Mouse (Mus musculus) effector memory CD4-positive, alpha-beta T cell, adult 7 months (primary cell): ENCODE results near the gene Eif2a. TPM values are rescaled to one million over a fixed set of nuclear protein-coding genes. Genes with fewer than 3 reads are reported as not detected.

Experiments
- polyA plus RNA-seq: library from polyadenylated mRNA; unstranded; fragments of 100-300 nt; shearing (Covaris generic); gene quantifications from one replicate; pipeline ENCODE4 v1.2.1, GENCODE M21; 2017

Gene Eif2a
- polyA plus RNA-seq, result 25.7 TPM

DNA sequence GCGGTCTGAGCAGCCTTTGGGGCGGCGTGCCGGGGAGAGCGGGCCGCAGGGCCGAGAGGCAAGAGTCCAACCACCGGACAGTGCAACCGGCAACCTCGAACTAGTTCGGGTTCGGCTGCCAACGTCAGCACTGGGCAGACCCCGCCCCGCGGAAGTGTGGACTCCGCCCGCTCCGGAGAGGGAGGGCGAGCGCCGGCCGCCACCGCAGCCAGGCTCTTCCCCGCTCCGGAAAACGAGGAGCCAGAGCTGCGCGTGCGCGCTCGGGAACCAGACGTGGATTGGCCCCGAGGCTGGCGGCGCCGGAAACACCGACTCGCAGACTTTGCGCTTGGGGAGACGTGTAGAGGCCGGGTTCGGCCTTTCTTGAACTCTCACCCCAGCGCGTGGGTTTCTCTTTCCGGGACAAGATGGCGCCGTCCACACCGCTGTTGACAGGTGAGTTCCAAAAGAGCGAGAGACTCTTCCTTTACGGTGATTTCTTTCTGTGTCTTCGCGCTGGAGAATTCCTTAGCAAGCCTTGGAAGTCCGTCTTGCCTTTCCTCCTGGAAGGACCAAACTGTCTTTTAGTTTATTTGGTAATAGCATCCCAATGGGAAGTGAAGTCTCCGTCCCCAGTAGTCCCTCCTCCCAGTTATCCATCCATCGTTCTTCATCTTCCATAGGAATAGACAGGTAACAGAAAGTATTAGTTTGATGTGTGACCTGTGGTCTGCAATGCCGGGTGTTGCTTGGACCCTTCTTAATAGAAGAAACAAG, at the start of gene Eif2a, which contains the start of gene Serp1:
Eif2a (plus strand) TSS at position 170 of the 756 bp plus-strand sequence.
Serp1 (minus strand) TSS at position 241 of the 756 bp plus-strand sequence.

DNA sequence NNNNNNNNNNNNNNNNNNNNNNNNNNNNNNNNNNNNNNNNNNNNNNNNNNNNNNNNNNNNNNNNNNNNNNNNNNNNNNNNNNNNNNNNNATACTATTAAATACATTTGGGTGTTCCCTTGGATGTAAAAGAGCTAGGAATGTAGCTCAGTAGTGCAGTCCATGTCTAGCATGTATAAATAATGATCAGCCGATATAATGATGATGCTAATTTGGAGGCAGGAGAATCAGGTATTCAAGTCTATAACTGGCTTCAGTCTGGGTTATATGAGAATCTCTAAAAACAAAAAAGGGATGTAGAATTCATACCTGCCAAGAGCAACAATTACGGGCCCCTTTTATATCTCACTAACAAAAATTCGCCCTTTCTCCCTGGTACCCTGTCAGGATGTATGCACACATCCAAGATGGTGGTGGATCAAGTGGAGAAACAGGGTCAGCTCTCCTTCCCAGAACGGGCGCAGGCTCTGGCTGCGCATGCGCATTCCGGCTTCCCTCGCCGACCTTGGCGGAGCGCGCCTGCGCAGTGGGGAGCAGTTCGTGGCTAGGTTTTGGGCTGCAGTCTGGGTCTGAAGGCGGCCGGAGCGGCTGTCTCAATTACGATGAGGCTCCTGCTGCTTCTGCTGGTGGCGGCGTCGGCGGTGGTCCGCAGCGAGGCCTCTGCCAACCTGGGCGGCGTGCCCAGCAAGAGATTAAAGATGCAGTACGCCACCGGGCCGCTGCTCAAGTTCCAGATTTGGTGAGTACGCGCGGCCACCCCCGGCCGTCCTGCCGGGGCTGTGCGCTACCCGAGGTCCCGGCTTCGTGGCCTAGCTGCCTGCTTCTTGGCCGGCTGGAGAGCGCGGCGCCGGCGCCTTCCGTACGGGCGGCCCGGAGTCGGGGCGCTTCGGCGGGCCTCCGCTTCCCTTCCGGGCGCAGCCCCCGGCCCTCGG, 50.8 kb downstream of the Eif2a start, which contains the start of gene Selenot:
Selenot (plus strand) TSS at position 500 of the 930 bp plus-strand sequence.

Other genes starting within 250 kb of the Eif2a start
- 79.3 TPM for gene Tsc22d2, start 111.1 kb upstream of the Eif2a start, polyA plus RNA-seq
- 188 TPM for gene Serp1, start 71 bp downstream of the Eif2a start, polyA plus RNA-seq
- gene Selenot, start 50.8 kb downstream of the Eif2a start, polyA plus RNA-seq, result 17.8 TPM
- 0.51 TPM for gene Erich6, start 111.4 kb downstream of the Eif2a start, polyA plus RNA-seq
- gene Siah2, start 166.6 kb downstream of the Eif2a start, polyA plus RNA-seq, result 76.9 TPM